Mouse (Mus musculus): Measurements from ENCODE around the gene Olfr1410. TPM values are rescaled to one million over a fixed set of nuclear protein-coding genes. Genes with fewer than 3 reads are reported as not detected.
A peak's percentile ranks its signal among the peaks of the same experiment; 100 is the strongest.

Gene Olfr1410
- total and polyA plus RNA-seq, 3 experiments = not detected

GRCm38 (mm10) chr1:92647026-92647425 lies 41.4 kb downstream of the Olfr1410 start:
- H3K4me3 ChIP-seq (ENCODE audit: control insufficient read depth in 1 of 2, insufficient read depth in 1 of 2, low read depth in 2 of 2, low read length in 2 of 2) = no peak overlapping the region
- no peaks in the 10 kb centered on the region; the same call in 1 of the 2 replicates for H3K79me2 ChIP-seq (ENCODE audit: control insufficient read depth, insufficient read depth, low read length, poor library complexity)
- peaks cover 0 to 10% of the 10 kb centered on the region in 2 experiments; a peak in 2 of 4 replicates for H3K36me3 ChIP-seq (ENCODE audit: control insufficient read depth in 1 of 2, insufficient read depth in 2 of 2, low read length in 2 of 2)
- no peak for TF ChIP-seq MAZ (IDR thresholded peaks at IDR 0.05; ENCODE audit: low read depth, low read length)
- no peak for TF ChIP-seq MAX (IDR thresholded peaks at IDR 0.05; ENCODE audit: low read length)
- TF ChIP-seq KAT2A (conservative IDR thresholded peaks at IDR 0.05; ENCODE audit: low read depth, low read length) = no peak
- no peak for TF ChIP-seq POLR2AphosphoS5 (IDR thresholded peaks at IDR 0.05; ENCODE audit: borderline replicate concordance, low read depth, low read length)
- TF ChIP-seq MEF2A (IDR thresholded peaks at IDR 0.05; ENCODE audit: extremely low read depth, insufficient replicate concordance, low read depth, low read length, poor library complexity, severe bottlenecking) = no peak
- no peak overlapping the region for H3K27ac ChIP-seq (ENCODE audit: control insufficient read depth, low read depth, low read length)
- peaks cover 3 to 13% of the 10 kb centered on the region in 2 experiments for H3K4me1 ChIP-seq (ENCODE audit: control insufficient read depth in 1 of 2, insufficient read depth in 2 of 2, low read length in 2 of 2)
- H3K9me3 ChIP-seq (replicated peaks; ENCODE audit: insufficient read depth, low read length) = no peaks in the 10 kb centered on the region
- DNase-seq (ENCODE audit: low read depth, low spot score) = peak; percentile 59
- H3K9ac ChIP-seq (ENCODE audit: control insufficient read depth, low read depth, low read length, poor library complexity, severe bottlenecking) = no peak overlapping the region
- no peaks in the 10 kb centered on the region for H3K27me3 ChIP-seq (ENCODE audit: control insufficient read depth in 1 of 2, insufficient read depth in 2 of 2, low read length in 2 of 2)

DNA sequence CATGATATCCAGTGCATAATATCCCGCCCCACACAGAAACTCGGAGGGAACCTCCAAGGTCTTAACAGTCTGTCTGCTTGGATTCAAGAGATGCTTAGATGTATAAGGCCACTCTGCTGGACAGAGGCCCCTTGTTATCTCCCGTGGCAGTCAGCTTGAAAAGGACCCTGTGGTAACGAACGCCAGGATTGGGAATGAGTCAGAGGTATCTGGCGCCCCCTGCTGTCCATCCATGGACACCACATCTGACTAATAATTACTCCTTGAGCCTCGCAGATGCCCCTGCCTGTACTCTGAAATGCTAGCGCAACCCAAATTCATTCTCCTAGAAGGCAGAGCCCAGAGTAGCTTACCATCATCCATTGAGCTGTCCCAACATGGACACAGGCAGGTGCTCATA lies 42.2 kb downstream of the Olfr1410 start:
- H3K9ac ChIP-seq (ENCODE audit: control insufficient read depth, low read depth, low read length, poor library complexity, severe bottlenecking) = peak overlapping the region; percentile 65
- no peaks in the 10 kb centered on the region for H3K9me3 ChIP-seq (replicated peaks; ENCODE audit: insufficient read depth, low read length)
- DNase-seq (ENCODE audit: low read depth, low spot score) = peak; percentile 93
- H3K4me1 ChIP-seq (ENCODE audit: control insufficient read depth in 1 of 2, insufficient read depth in 2 of 2, low read length in 2 of 2) = peaks cover 3 to 7% of the 10 kb centered on the region in 2 experiments
- H3K36me3 ChIP-seq (ENCODE audit: control insufficient read depth in 1 of 2, insufficient read depth in 2 of 2, low read length in 2 of 2) = peaks cover 0 to 7% of the 10 kb centered on the region in 2 experiments; a peak in 2 of 4 replicates
- peak overlapping the region; percentile 84 for H3K27ac ChIP-seq (ENCODE audit: control insufficient read depth, low read depth, low read length)
- H3K27me3 ChIP-seq (ENCODE audit: control insufficient read depth in 1 of 2, insufficient read depth in 2 of 2, low read length in 2 of 2) = no peaks in the 10 kb centered on the region
- H3K79me2 ChIP-seq (ENCODE audit: control insufficient read depth, insufficient read depth, low read length, poor library complexity) = no peaks in the 10 kb centered on the region; the same call in 1 of the 2 replicates
- H3K4me3 ChIP-seq (ENCODE audit: control insufficient read depth in 1 of 2, insufficient read depth in 1 of 2, low read depth in 2 of 2, low read length in 2 of 2) = peak overlapping the region; percentile 53 to 64
- peak; percentile 63 for TF ChIP-seq MXI1 (IDR thresholded peaks at IDR 0.05; ENCODE audit: low read depth, low read length)
- TF ChIP-seq E2F4 (IDR thresholded peaks at IDR 0.05; ENCODE audit: borderline replicate concordance, low read depth, low read length) = no peak
- no peak; the same call in 1 of the 2 replicates for TF ChIP-seq MYB (IDR thresholded peaks at IDR 0.05; ENCODE audit: low read depth, low read length)
- TF ChIP-seq MAX (IDR thresholded peaks at IDR 0.05; ENCODE audit: low read length) = 0 out of 2 replicates have a peak, but pooled peaks have one; percentile 31
- no peak for TF ChIP-seq CHD2 (IDR thresholded peaks at IDR 0.05; ENCODE audit: low read length)
- TF ChIP-seq ZNF384 (IDR thresholded peaks at IDR 0.05; ENCODE audit: low read depth, low read length) = no peak
- TF ChIP-seq ZMIZ1 (IDR thresholded peaks at IDR 0.05; ENCODE audit: low read depth, low read length) = no peak
- no peak for TF ChIP-seq UBTF (IDR thresholded peaks at IDR 0.05; ENCODE audit: borderline replicate concordance, insufficient read depth, low read depth, low read length)
- peak; percentile 44 for TF ChIP-seq TAL1 (IDR thresholded peaks at IDR 0.05; ENCODE audit: low read length)
- peak; percentile 71 for TF ChIP-seq SMC3 (IDR thresholded peaks at IDR 0.05; ENCODE audit: low read depth, low read length)
- TF ChIP-seq SIN3A (IDR thresholded peaks at IDR 0.05; ENCODE audit: low read length) = peak; percentile 65
- TF ChIP-seq CHD1 (IDR thresholded peaks at IDR 0.05; ENCODE audit: low read depth, low read length) = peak; percentile 75; the same call in 1 of the 2 replicates
- no peak; the same call in 1 of the 2 replicates for TF ChIP-seq NELFE (IDR thresholded peaks at IDR 0.05; ENCODE audit: low read depth, low read length)
- TF ChIP-seq ZKSCAN1 (IDR thresholded peaks at IDR 0.05; ENCODE audit: low read depth, low read length) = no peak
- peak; percentile 38 for TF ChIP-seq GATA1 (IDR thresholded peaks at IDR 0.05; ENCODE audit: low read depth, low read length)
- TF ChIP-seq TCF12 (IDR thresholded peaks at IDR 0.05; ENCODE audit: low read depth, low read length) = 0 out of 2 replicates have a peak, but pooled peaks have one; percentile 29
- no peak for TF ChIP-seq KAT2A (conservative IDR thresholded peaks at IDR 0.05; ENCODE audit: low read depth, low read length)
- peak; percentile 75 for TF ChIP-seq MYC (IDR thresholded peaks at IDR 0.05; ENCODE audit: low read depth, low read length)
- no peak for TF ChIP-seq BHLHE40 (IDR thresholded peaks at IDR 0.05; ENCODE audit: borderline replicate concordance, low read depth, low read length)
- peak; percentile 44; the same call in 1 of the 2 replicates for TF ChIP-seq HCFC1 (IDR thresholded peaks at IDR 0.05; ENCODE audit: low read depth, low read length)
- peak; percentile 49 to 61; a peak in 3 of 4 replicates for TF ChIP-seq EP300 (IDR thresholded peaks at IDR 0.05; ENCODE audit: low read depth in 1 of 2, low read length in 2 of 2)
- TF ChIP-seq TBP (IDR thresholded peaks at IDR 0.05; ENCODE audit: low read depth, low read length) = no peak
- no peak for TF ChIP-seq USF2 (IDR thresholded peaks at IDR 0.05; ENCODE audit: borderline replicate concordance in 1 of 2, insufficient read depth in 1 of 2, low read depth in 1 of 2, low read length in 2 of 2)
- peak; percentile 93 to 97 (median 96) for TF ChIP-seq CTCF (IDR thresholded peaks at IDR 0.05 in 2 of 3, conservative IDR thresholded peaks at IDR 0.05 in 1 of 3; ENCODE audit: control insufficient read depth in 1 of 3, insufficient read depth in 1 of 3, low read depth in 2 of 3, low read length in 3 of 3, poor library complexity in 1 of 3, severe bottlenecking in 1 of 3)
- TF ChIP-seq MEF2A (IDR thresholded peaks at IDR 0.05; ENCODE audit: extremely low read depth, insufficient replicate concordance, low read depth, low read length, poor library complexity, severe bottlenecking) = no peak
- peak; percentile 74 for TF ChIP-seq RAD21 (IDR thresholded peaks at IDR 0.05; ENCODE audit: low read depth, low read length)
- peak; percentile 33; the same call in 1 of the 2 replicates for TF ChIP-seq ZC3H11A (IDR thresholded peaks at IDR 0.05; ENCODE audit: low read depth, low read length)
- TF ChIP-seq POLR2A (IDR thresholded peaks at IDR 0.05; ENCODE audit: control insufficient read depth in 1 of 2, insufficient read depth in 1 of 2, low read depth in 1 of 2, low read length in 2 of 2, poor library complexity in 1 of 2) = no peak
- TF ChIP-seq MAZ (IDR thresholded peaks at IDR 0.05; ENCODE audit: low read depth, low read length) = peak; percentile 33; the same call in 1 of the 2 replicates
